Mouse (Mus musculus) stomach, embryonic 15.5 days (tissue): Measurements from ENCODE around the gene Rpsa. TPM values are rescaled to one million over a fixed set of nuclear protein-coding genes. Genes with fewer than 3 reads are reported as not detected.

ENCODE experiments used
- ATAC-seq: fragments of 200-750 bp; cut with Nextera tagmentation; 2 replicates; pipeline ENCODE4 v1.8.0; 2017; ENCODE audit warnings: low read depth, moderate number of reproducible peaks, moderate TSS enrichment; ENCODE audit not compliant: insufficient read depth, low FRiP score
- H3K27ac ChIP-seq: fragments of 300-500 bp; sonication (generic); 2 replicates; pipeline ENCODE4 v1.5.1; 2015; ENCODE audit warnings: mild to moderate bottlenecking, inconsistent platforms
- H3K27me3 ChIP-seq: fragments of 300-500 bp; sonication (generic); replicated peaks from 2 replicates; pipeline ENCODE4 v1.6.1; 2015; ENCODE audit warnings: inconsistent platforms
- H3K36me3 ChIP-seq: fragments of 300-500 bp; sonication (generic); 2 replicates; pipeline ENCODE4 v1.6.1; 2015; ENCODE audit warnings: inconsistent platforms
- H3K4me1 ChIP-seq: fragments of 300-500 bp; sonication (generic); 2 replicates; pipeline ENCODE4 v1.6.1; 2015; ENCODE audit warnings: inconsistent platforms
- H3K4me2 ChIP-seq: fragments of 300-500 bp; sonication (generic); 2 replicates; pipeline ENCODE4 v1.6.1; 2015; ENCODE audit warnings: mild to moderate bottlenecking, inconsistent platforms
- H3K4me3 ChIP-seq: fragments of 300-500 bp; sonication (generic); replicated peaks from 2 replicates; pipeline ENCODE4 v1.5.1; 2015; ENCODE audit warnings: inconsistent platforms
- H3K9ac ChIP-seq: fragments of 300-500 bp; sonication (generic); 2 replicates; pipeline ENCODE4 v1.6.1; 2015; ENCODE audit warnings: inconsistent platforms
- H3K9me3 ChIP-seq: fragments of 300-500 bp; sonication (generic); 2 replicates; pipeline ENCODE4 v1.6.1; 2016; ENCODE audit warnings: inconsistent platforms
- WGBS: fragments of 180-500 bp; shearing (Covaris S2); methylation state at CpG from one replicate; pipeline ENCODE4 v1.1.7; 2015; 5-methylcytosine and 5-hydroxymethylcytosine counted together
- polyA plus RNA-seq: library from polyadenylated mRNA; unstranded; fragments of >200 nt; fragmentation: Nextera tagmentation; extraction: Ambion mirVana; gene quantifications from 2 replicates; pipeline ENCODE4 v1.2.1, GENCODE M21; 2015

Rpsa gene
- polyA plus RNA-seq, 1 experiment from 2014 or later, result 1,322 TPM

GRCm38 (mm10) chr9:120135454-120135853, 8.0 kb downstream of the Rpsa start:
- Histone ChIP-seq H3K9me3 (no peaks in the 10 kb centered on the region), H3K27me3 (no peaks in the 10 kb centered on the region), H3K4me2 (no peak overlapping the region), H3K9ac (no peak overlapping the region), H3K36me3 (peaks cover 20% of the 10 kb centered on the region), H3K4me1 (no peaks in the 10 kb centered on the region), H3K4me3 (no peak overlapping the region), H3K27ac (no peak overlapping the region)
- 83% methylated on average over 11 of the region's 11 CpGs for WGBS
- no peak for ATAC-seq

- Histone ChIP-seq H3K36me3 (no peaks in the 10 kb centered on the region), H3K4me1 (no peaks in the 10 kb centered on the region), H3K4me3 (no peak overlapping the region), H3K9me3 (no peaks in the 10 kb centered on the region), H3K9ac (no peak overlapping the region), H3K27me3 (no peaks in the 10 kb centered on the region), H3K27ac (no peak overlapping the region), H3K4me2 (no peak overlapping the region)
- 0 out of 2 replicates have a peak, but pooled peaks have one; percentile 35 for ATAC-seq
- 7% methylated on average over 4 of the region's 4 CpGs for WGBS
These were observed 13.2 kb downstream of the Rpsa start for GRCm38 (mm10) chr9:120140652-120141051.

GRCm38 (mm10) chr9:120144474-120144873, 17.0 kb downstream of the Rpsa start:
- H3K9ac ChIP-seq, result no peak overlapping the region; the same call in 1 of the 2 replicates
- H3K27me3 ChIP-seq, result no peaks in the 10 kb centered on the region
- H3K9me3 ChIP-seq, result no peaks in the 10 kb centered on the region
- no peak overlapping the region for H3K27ac ChIP-seq
- no peak for ATAC-seq
- 79% methylated on average over 13 of the region's 13 CpGs for WGBS
- H3K36me3 ChIP-seq, result no peaks in the 10 kb centered on the region
- no peak overlapping the region for H3K4me3 ChIP-seq
- no peak overlapping the region for H3K4me2 ChIP-seq
- H3K4me1 ChIP-seq, result no peaks in the 10 kb centered on the region

- Histone ChIP-seq H3K27ac (no peak within 1 kb of the TSS), H3K9me3 (no peaks in the 10 kb centered on the region), H3K36me3 (no peaks in the 10 kb centered on the region), H3K4me3 (no peak within 1 kb of the TSS), H3K4me2 (no peak within 1 kb of the TSS), H3K9ac (no peak within 1 kb of the TSS), H3K4me1 (no peaks in the 10 kb centered on the region), H3K27me3 (no peaks in the 10 kb centered on the region)
- ATAC-seq, result no peak
- 76% methylated on average over 11 of the region's 11 CpGs for WGBS
These were observed 21.8 kb downstream of the Rpsa start, which contains the start of gene Mobp for GRCm38 (mm10) chr9:120149222-120149828. Gene Mobp, plus strand, starts transcription at chr9:120149707.

- Histone ChIP-seq H3K9me3 (no peaks in the 10 kb centered on the region), H3K4me3 (no peak overlapping the region), H3K4me1 (no peaks in the 10 kb centered on the region), H3K4me2 (no peak overlapping the region), H3K9ac (no peak overlapping the region), H3K36me3 (no peaks in the 10 kb centered on the region), H3K27me3 (no peaks in the 10 kb centered on the region), H3K27ac (no peak overlapping the region)
- no peak for ATAC-seq
- 68% methylated on average over 5 of the region's 5 CpGs for WGBS
These were observed 23.7 kb downstream of the Rpsa start for GRCm38 (mm10) chr9:120151152-120151551.

GRCm38 (mm10) chr9:120151906-120152399, 24.5 kb downstream of the Rpsa start:
- 68% methylated on average over 12 of the region's 12 CpGs for WGBS
- ATAC-seq, result no peak

GRCm38 (mm10) chr9:120158047-120158446, 30.6 kb downstream of the Rpsa start:
- H3K4me1 ChIP-seq, result no peaks in the 10 kb centered on the region
- no peaks in the 10 kb centered on the region for H3K9me3 ChIP-seq
- no peak overlapping the region for H3K27ac ChIP-seq
- no peaks in the 10 kb centered on the region for H3K36me3 ChIP-seq
- H3K4me3 ChIP-seq, result no peak overlapping the region
- no peak overlapping the region for H3K9ac ChIP-seq
- peak; percentile 79 for ATAC-seq
- no peak overlapping the region for H3K4me2 ChIP-seq
- no peaks in the 10 kb centered on the region for H3K27me3 ChIP-seq
- WGBS, result 26% methylated on average over 4 of the region's 4 CpGs

More at GRCm38 (mm10) chr9:120151906-120152399, 24.5 kb downstream of the Rpsa start:
- no peak overlapping the region for H3K4me2 ChIP-seq
- no peak overlapping the region for H3K9ac ChIP-seq
- H3K36me3 ChIP-seq, result no peaks in the 10 kb centered on the region
- no peaks in the 10 kb centered on the region for H3K9me3 ChIP-seq
- no peaks in the 10 kb centered on the region for H3K4me1 ChIP-seq
- H3K4me3 ChIP-seq, result no peak overlapping the region
- no peak overlapping the region for H3K27ac ChIP-seq
- H3K27me3 ChIP-seq, result no peaks in the 10 kb centered on the region

GRCm38 (mm10) chr9:120163862-120164261, 36.4 kb downstream of the Rpsa start:
- H3K4me2 ChIP-seq, result no peak overlapping the region
- no peaks in the 10 kb centered on the region for H3K36me3 ChIP-seq
- no peaks in the 10 kb centered on the region for H3K27me3 ChIP-seq
- H3K27ac ChIP-seq, result no peak overlapping the region
- H3K9ac ChIP-seq, result no peak overlapping the region
- no peaks in the 10 kb centered on the region for H3K4me1 ChIP-seq
- WGBS, result 91% methylated on average over 16 of the region's 16 CpGs
- H3K9me3 ChIP-seq, result no peaks in the 10 kb centered on the region
- no peak for ATAC-seq
- no peak overlapping the region for H3K4me3 ChIP-seq

GRCm38 (mm10) chr9:120167826-120168225, 40.3 kb downstream of the Rpsa start:
- Histone ChIP-seq H3K9me3 (no peaks in the 10 kb centered on the region), H3K4me2 (no peak overlapping the region), H3K27ac (no peak overlapping the region), H3K4me3 (no peak overlapping the region), H3K4me1 (no peaks in the 10 kb centered on the region), H3K36me3 (no peaks in the 10 kb centered on the region), H3K27me3 (no peaks in the 10 kb centered on the region), H3K9ac (no peak overlapping the region)
- ATAC-seq, result no peak
- WGBS, result 70% methylated on average over 11 of the region's 11 CpGs

GRCm38 (mm10) chr9:120171295-120171694, 43.8 kb downstream of the Rpsa start:
- H3K4me2 ChIP-seq, result no peak overlapping the region
- H3K27ac ChIP-seq, result no peak overlapping the region
- no peaks in the 10 kb centered on the region for H3K4me1 ChIP-seq
- no peak overlapping the region for H3K4me3 ChIP-seq
- H3K36me3 ChIP-seq, result no peaks in the 10 kb centered on the region
- WGBS, result 29% methylated on average over 5 of the region's 5 CpGs
- H3K9me3 ChIP-seq, result no peaks in the 10 kb centered on the region
- no peak; the same call in 1 of the 2 replicates for ATAC-seq
- no peak overlapping the region for H3K9ac ChIP-seq
- no peaks in the 10 kb centered on the region for H3K27me3 ChIP-seq

- Histone ChIP-seq H3K4me1 (no peaks in the 10 kb centered on the region), H3K4me2 (no peak overlapping the region), H3K9ac (no peak overlapping the region), H3K27me3 (no peaks in the 10 kb centered on the region), H3K9me3 (no peaks in the 10 kb centered on the region), H3K36me3 (no peaks in the 10 kb centered on the region), H3K27ac (no peak overlapping the region), H3K4me3 (no peak overlapping the region)
- 85% methylated on average over 18 of the region's 18 CpGs for WGBS
- ATAC-seq, result no peak
These were observed 47.1 kb downstream of the Rpsa start for GRCm38 (mm10) chr9:120174436-120175137.

GRCm38 (mm10) chr9:120178813-120179212, 51.3 kb downstream of the Rpsa start:
- Histone ChIP-seq H3K27me3 (no peaks in the 10 kb centered on the region), H3K4me3 (no peak overlapping the region), H3K27ac (no peak overlapping the region), H3K9ac (no peak overlapping the region), H3K4me2 (no peak overlapping the region), H3K36me3 (no peaks in the 10 kb centered on the region), H3K9me3 (no peaks in the 10 kb centered on the region), H3K4me1 (no peaks in the 10 kb centered on the region)
- WGBS, result 80% methylated on average over 10 of the region's 10 CpGs
- ATAC-seq, result no peak
